Mouse (Mus musculus) neural tube, embryonic 15.5 days (tissue): ENCODE results near the gene Casp9. TPM values are rescaled to one million over a fixed set of nuclear protein-coding genes. Genes with fewer than 3 reads are reported as not detected.

Experiments
- ATAC-seq: fragments of 200-750 bp; cut with Nextera tagmentation; 2 replicates; pipeline ENCODE4 v1.8.0; 2017; ENCODE audit warnings: mild to moderate bottlenecking, moderate TSS enrichment, moderate library complexity; ENCODE audit not compliant: low FRiP score
- H3K27ac ChIP-seq: fragments of 300-500 bp; sonication (generic); replicated peaks from 2 replicates; pipeline ENCODE4 v1.5.1; 2015; ENCODE audit warnings: mild to moderate bottlenecking, inconsistent platforms
- H3K27me3 ChIP-seq: fragments of 300-500 bp; sonication (generic); replicated peaks from 2 replicates; pipeline ENCODE4 v1.6.1; 2015; ENCODE audit warnings: inconsistent platforms
- H3K36me3 ChIP-seq: fragments of 300-500 bp; sonication (generic); 2 replicates; pipeline ENCODE4 v1.6.1; 2015; ENCODE audit warnings: inconsistent platforms
- H3K4me1 ChIP-seq: fragments of 300-500 bp; sonication (generic); 2 replicates; pipeline ENCODE4 v1.6.1; 2015; ENCODE audit warnings: inconsistent platforms
- H3K4me2 ChIP-seq: fragments of 300-500 bp; sonication (generic); 2 replicates; pipeline ENCODE4 v1.6.1; 2015; ENCODE audit warnings: inconsistent platforms, mild to moderate bottlenecking, moderate library complexity
- H3K4me3 ChIP-seq: fragments of 300-500 bp; sonication (generic); replicated peaks from 2 replicates; pipeline ENCODE4 v1.5.1; 2015; ENCODE audit warnings: mild to moderate bottlenecking, inconsistent platforms
- H3K9ac ChIP-seq: fragments of 300-500 bp; sonication (generic); replicated peaks from 2 replicates; pipeline ENCODE4 v1.6.1; 2015; ENCODE audit warnings: mild to moderate bottlenecking, inconsistent platforms
- H3K9me3 ChIP-seq: fragments of 300-500 bp; sonication (generic); replicated peaks from 2 replicates; pipeline ENCODE4 v1.6.1; 2016; ENCODE audit warnings: inconsistent platforms
- WGBS: fragments of 180-500 bp; shearing (Covaris S2); methylation state at CpG from one replicate; pipeline ENCODE4 v1.1.7; 2015; ENCODE audit warnings: mixed read lengths; 5-methylcytosine and 5-hydroxymethylcytosine counted together
- polyA plus RNA-seq: library from polyadenylated mRNA; unstranded; fragments of >200 nt; fragmentation: Nextera tagmentation; extraction: Ambion mirVana; gene quantifications from 2 replicates; pipeline ENCODE4 v1.2.1, GENCODE M21; 2015

Casp9 gene
- polyA plus RNA-seq, 1 experiment from 2014 or later, result 19.2 TPM

DNA sequence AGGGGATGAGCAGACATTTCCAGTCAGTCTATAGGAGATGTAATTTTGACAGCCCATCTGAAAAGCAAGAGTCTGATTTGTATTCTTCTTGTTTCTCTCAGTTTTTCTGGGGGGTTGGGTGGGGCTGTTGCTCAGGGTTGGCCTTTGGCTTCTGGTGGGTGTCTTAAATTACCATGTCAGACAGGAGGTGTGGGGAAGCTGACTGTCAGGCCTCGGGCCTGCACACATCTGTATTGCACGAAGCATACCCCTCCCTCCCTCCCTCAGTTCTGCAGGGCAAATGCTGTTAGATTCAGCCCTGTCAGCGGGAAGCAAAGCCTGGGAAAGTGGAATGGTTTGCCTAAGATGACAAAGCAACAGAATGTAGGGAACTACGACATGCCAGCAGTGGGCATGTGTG is 3.5 kb downstream of the Casp9 start:
- Histone ChIP-seq H3K4me3 (no peak overlapping the region), H3K9ac (no peak overlapping the region), H3K27me3 (no peaks in the 10 kb centered on the region), H3K4me1 (peaks cover 30% of the 10 kb centered on the region), H3K9me3 (no peaks in the 10 kb centered on the region), H3K27ac (no peak overlapping the region), H3K36me3 (peaks cover 9% of the 10 kb centered on the region), H3K4me2 (no peak overlapping the region)
- no peak for ATAC-seq
- 89% methylated on average over 4 of the region's 4 CpGs for WGBS

DNA sequence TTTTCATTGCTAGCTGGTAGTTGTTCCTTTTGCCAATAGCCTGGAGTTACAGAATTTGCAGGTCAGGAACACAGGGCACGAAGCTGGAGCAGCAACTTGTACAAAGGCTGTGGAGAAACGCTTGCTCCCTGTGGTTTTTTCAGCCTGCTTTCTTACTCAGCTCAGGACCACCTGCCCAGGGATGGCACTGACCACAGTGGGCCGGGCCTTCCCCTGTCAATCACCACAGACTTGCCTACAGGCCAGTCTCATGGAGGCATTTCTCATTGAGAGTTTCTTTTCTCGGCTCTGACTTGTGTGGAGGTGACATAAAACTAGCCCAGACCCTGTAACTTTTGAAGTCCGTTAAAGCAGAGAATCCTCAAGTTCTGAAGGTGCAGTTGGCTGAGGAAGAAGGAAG is 4.1 kb downstream of the Casp9 start:
- Histone ChIP-seq H3K9me3 (no peaks in the 10 kb centered on the region), H3K27me3 (no peaks in the 10 kb centered on the region), H3K36me3 (peaks cover 9% of the 10 kb centered on the region), H3K27ac (no peak overlapping the region), H3K4me1 (peaks cover 30% of the 10 kb centered on the region), H3K9ac (no peak overlapping the region), H3K4me2 (no peak overlapping the region), H3K4me3 (no peak overlapping the region)
- no peak for ATAC-seq
- whole genome bisulfite sequencing, result 96% methylated on average over 5 of the region's 5 CpGs

DNA sequence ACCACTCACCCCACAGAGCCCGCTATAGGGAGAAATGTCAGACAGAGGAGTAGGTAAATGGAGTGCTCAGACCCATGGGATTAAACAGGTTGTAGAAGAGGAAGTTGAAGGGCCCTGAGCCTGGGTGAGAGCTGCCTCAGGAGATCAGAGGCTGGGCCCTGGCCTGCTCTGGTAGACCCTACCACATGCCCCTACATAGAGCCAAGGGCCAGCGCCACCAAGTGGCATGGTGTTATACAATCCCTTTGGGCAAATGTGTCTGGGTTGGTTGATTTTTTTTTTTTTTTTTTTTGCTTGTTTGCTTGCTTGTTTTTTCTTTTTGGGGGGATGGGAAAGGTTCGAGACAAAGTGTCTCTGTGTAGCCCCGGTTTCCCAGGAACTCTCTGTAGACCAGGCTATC is 10.7 kb downstream of the Casp9 start:
- Histone ChIP-seq H3K4me2 (no peak overlapping the region), H3K9me3 (no peaks in the 10 kb centered on the region), H3K4me1 (no peaks in the 10 kb centered on the region), H3K4me3 (no peak overlapping the region), H3K36me3 (peaks cover 55% of the 10 kb centered on the region), H3K27ac (no peak overlapping the region), H3K27me3 (no peaks in the 10 kb centered on the region), H3K9ac (no peak overlapping the region)
- WGBS, result 91% methylated on average over 4 of the region's 4 CpGs
- ATAC-seq, result no peak

DNA sequence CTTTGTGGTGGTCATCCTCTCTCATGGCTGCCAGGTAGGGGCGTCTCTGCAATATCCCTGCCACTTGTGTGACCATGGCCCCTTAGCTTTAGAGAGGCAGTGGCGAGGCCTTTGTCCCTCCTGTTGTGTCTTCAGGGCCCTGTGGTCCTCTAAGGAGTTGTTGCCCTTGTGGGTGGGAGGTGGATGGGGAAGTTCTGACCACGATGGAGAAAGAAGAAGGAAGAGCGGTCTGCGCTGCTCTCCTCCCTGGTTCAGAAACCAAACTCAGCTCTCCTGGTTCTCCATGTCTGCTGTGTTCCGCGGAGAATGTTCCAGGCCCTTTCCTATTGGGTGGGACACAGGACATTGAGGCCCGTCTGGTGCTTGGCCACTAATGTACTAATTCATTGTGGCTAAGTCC is 12.5 kb downstream of the Casp9 start:
- H3K36me3 ChIP-seq, result peaks cover 69% of the 10 kb centered on the region
- H3K27ac ChIP-seq, result no peak overlapping the region
- H3K4me3 ChIP-seq, result no peak overlapping the region
- no peaks in the 10 kb centered on the region for H3K4me1 ChIP-seq
- WGBS, result 90% methylated on average over 8 of the region's 8 CpGs
- H3K9me3 ChIP-seq, result no peaks in the 10 kb centered on the region
- H3K9ac ChIP-seq, result no peak overlapping the region
- H3K27me3 ChIP-seq, result no peaks in the 10 kb centered on the region
- H3K4me2 ChIP-seq, result no peak overlapping the region
- ATAC-seq, result no peak

DNA sequence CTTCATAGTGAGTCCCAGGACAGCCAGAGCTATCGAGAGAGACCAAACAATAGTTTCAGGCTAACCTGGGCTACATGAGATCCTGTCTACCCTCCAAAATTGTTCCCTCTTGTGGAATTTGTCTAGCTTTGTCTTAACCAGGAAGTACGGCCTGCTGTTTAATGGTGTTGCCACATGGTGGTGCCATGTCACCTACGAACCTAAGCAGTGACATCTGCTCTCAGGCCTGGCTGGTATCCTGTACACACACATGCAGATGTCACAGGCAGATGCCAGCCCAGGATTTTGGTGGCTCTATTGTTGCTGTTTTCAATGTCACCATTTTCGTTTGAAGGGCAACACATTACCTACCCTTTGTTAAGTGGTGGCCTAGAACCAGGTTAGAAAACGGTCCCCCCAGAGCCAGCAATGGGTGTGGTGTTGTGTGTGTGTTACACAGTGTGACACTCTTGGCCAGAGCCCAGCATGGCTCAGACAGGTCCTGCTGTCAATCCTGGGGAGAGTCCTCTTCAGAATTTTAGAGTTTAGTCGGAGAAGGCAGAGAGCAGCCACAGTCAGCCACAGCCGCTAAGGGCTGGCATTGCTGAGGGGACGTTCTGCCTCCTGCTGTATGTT is 16.5 kb downstream of the Casp9 start:
- H3K9ac ChIP-seq, result no peak overlapping the region
- H3K4me1 ChIP-seq, result no peaks in the 10 kb centered on the region
- H3K4me2 ChIP-seq, result no peak overlapping the region
- H3K27ac ChIP-seq, result no peak overlapping the region
- WGBS, result 75% methylated on average over 8 of the region's 8 CpGs
- H3K9me3 ChIP-seq, result no peaks in the 10 kb centered on the region
- no peak overlapping the region for H3K4me3 ChIP-seq
- no peak; the same call in 1 of the 2 replicates for ATAC-seq
- H3K36me3 ChIP-seq, result peaks cover 88% of the 10 kb centered on the region
- no peaks in the 10 kb centered on the region for H3K27me3 ChIP-seq

DNA sequence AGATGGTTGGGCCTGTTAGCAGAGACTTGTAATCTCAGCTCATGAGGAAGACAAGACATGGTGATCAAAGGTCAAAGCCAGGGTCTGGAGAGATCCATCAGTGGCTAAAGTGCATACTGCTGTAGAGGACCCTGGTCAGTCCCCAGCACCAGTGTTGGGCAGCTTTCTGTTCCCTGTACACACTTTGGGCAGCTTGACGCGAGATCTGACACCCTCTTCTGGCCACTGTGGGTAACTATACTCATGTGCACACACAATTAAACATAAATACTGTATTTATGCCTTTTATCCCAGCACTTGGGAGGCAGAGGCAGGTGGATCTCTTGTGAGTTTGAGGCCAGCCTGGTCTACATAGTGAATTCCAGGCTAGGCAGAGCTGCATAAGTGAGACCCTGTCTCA is 17.6 kb downstream of the Casp9 start:
- Histone ChIP-seq H3K36me3 (peaks cover 84% of the 10 kb centered on the region), H3K27me3 (no peaks in the 10 kb centered on the region), H3K4me3 (no peak overlapping the region), H3K9ac (no peak overlapping the region), H3K27ac (no peak overlapping the region), H3K4me2 (no peak overlapping the region), H3K4me1 (peaks cover under 1% of the 10 kb centered on the region; the same call in 1 of the 2 replicates), H3K9me3 (no peaks in the 10 kb centered on the region)
- 93% methylated on average over 2 of the region's 2 CpGs for WGBS
- no peak for ATAC-seq

DNA sequence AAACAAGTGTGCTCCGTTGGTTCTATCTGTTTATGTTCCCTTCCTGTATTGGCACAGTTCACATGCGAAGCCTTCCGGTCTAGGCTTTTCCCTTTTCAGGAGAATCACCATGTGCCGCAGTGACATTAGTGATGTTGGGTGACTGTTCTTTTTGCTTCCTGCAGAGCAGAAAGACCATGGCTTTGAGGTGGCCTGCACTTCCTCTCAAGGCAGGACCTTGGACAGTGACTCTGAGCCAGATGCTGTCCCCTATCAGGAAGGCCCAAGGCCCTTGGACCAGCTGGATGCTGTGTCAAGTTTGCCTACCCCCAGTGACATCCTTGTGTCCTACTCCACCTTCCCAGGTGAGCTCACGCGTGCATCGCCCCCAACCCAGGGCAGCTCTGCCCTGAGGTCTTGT is 18.0 kb downstream of the Casp9 start:
- no peak for ATAC-seq
- 98% methylated on average over 7 of the region's 7 CpGs for WGBS
- Histone ChIP-seq H3K27ac (no peak overlapping the region), H3K9me3 (no peaks in the 10 kb centered on the region), H3K36me3 (peaks cover 80% of the 10 kb centered on the region), H3K4me1 (peaks cover 3% of the 10 kb centered on the region; the same call in 1 of the 2 replicates), H3K27me3 (no peaks in the 10 kb centered on the region), H3K4me3 (no peak overlapping the region), H3K9ac (no peak overlapping the region), H3K4me2 (no peak overlapping the region)

DNA sequence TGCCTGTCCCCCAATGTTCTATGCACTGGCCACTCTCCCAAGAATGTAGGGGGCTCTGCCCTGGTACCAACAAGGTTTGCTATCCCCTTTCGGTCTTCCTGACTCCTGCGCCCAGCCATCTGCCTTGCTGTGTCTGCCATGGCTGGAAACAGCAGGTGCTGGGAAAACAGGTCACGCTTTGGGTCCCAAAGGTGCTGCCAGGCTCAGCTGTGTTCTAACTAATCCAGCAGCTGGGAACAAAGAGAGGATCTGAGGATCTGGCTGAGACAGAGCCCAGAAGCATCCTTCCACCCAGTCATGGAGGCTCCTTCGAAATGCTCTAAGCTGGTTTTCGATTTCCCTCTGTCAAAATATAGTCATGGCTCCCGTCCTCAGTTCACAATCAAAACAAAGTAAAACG is 22.9 kb downstream of the Casp9 start:
- Histone ChIP-seq H3K9ac (no peak overlapping the region), H3K4me3 (no peak overlapping the region), H3K27me3 (no peaks in the 10 kb centered on the region), H3K4me1 (peaks cover 3% of the 10 kb centered on the region; the same call in 1 of the 2 replicates), H3K4me2 (no peak overlapping the region), H3K9me3 (no peaks in the 10 kb centered on the region), H3K36me3 (peaks cover 38% of the 10 kb centered on the region), H3K27ac (no peak overlapping the region)
- 79% methylated on average over 7 of the region's 7 CpGs for WGBS
- no peak for ATAC-seq

DNA sequence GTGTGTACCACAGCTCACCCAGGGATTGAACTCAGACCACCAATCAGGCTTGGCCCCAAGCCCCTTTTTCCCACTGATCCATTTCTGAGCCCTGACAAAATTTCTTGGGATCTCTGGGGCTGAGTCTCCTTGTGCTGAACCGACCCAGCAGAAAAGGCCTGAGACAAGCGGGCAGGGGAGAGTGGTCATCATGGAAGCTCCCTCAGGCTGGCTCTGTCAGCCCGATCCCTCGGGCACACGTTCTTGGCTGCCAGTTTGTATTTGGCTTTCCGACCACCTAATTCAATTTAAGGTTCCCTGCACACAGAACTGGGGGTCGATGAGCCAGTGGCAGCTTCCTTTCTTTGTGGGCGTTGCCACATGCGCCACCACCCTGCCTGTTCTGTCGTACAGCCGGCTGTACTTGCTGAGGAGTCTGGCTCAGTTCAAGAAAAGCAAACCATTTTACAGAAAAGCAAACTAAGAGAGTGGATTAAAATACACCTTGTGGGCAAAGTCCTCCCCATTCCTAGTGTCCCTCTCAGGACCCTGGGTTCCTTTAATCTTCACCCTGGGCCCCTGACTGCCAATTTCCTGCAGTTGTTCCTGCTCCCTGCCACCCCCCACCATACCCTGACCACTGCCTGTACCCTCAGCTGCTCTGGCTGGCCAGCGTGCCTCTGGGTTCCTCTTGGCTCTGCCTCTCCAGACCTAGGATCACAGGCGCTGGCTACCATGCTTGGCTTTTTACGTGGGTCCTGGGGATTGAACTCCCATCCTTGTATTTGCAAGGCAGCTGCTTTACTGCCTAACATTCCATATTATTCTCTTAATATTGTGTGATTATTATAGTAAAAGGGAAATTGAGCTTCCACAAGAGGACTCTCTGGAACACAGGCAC is 23.6 kb downstream of the Casp9 start:
- no peaks in the 10 kb centered on the region for H3K9me3 ChIP-seq
- no peak overlapping the region for H3K9ac ChIP-seq
- ATAC-seq, result no peak
- H3K4me2 ChIP-seq, result no peak overlapping the region
- no peak overlapping the region for H3K27ac ChIP-seq
- H3K36me3 ChIP-seq, result peaks cover 31% of the 10 kb centered on the region
- no peaks in the 10 kb centered on the region for H3K27me3 ChIP-seq
- H3K4me1 ChIP-seq, result peaks cover 3% of the 10 kb centered on the region; the same call in 1 of the 2 replicates
- 66% methylated on average over 14 of the region's 14 CpGs for WGBS
- no peak overlapping the region for H3K4me3 ChIP-seq

DNA sequence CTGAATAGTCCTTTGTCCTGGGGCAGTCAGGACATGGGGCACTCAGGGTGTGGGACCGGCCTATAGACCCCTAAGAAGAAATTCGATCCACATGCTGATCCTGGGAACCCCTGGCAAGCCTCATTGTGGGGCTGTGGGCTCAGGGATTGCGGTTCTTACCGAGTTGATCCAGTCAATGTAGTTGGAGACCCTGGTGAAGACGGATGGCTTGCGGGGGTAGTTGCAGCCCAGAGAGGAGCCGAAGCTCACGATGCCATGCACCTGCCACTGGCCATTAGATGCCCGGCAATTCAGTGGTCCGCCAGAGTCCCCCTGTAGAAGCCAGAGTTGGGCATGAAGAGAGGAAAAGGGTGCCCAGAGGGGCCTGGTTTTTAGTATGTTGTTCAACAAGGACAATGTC is 24.3 kb downstream of the Casp9 start:
- ATAC-seq, result no peak
- Histone ChIP-seq H3K4me3 (no peak overlapping the region), H3K4me2 (no peak overlapping the region), H3K9me3 (no peaks in the 10 kb centered on the region), H3K27me3 (no peaks in the 10 kb centered on the region), H3K9ac (no peak overlapping the region), H3K4me1 (peaks cover 3% of the 10 kb centered on the region; the same call in 1 of the 2 replicates), H3K36me3 (peaks cover 24% of the 10 kb centered on the region), H3K27ac (no peak overlapping the region)
- WGBS, result 61% methylated on average over 10 of the region's 10 CpGs

DNA sequence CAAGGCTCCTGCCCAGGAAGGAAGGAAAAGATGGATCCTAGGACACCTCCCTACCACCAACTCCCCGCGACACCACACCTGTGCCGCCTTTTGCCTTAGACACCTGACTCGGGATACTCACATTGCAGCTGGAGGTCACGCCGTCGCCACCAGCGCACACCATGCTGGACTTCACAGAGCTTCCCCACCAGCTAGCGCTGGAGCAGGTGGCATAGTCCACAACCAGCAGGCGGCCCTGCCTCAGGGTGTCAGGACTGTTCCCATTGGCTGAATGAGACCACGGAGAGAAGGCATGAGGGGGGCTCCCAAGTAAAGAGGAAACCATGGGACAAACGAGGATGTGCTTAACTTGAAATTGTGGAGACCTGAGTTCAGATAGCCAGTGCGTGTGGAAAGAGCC is 25.4 kb downstream of the Casp9 start:
- Histone ChIP-seq H3K9me3 (no peaks in the 10 kb centered on the region), H3K36me3 (peaks cover 14% of the 10 kb centered on the region), H3K4me1 (peaks cover 3% of the 10 kb centered on the region; the same call in 1 of the 2 replicates), H3K9ac (no peak overlapping the region), H3K27ac (no peak overlapping the region), H3K4me2 (no peak overlapping the region), H3K4me3 (no peak overlapping the region), H3K27me3 (no peaks in the 10 kb centered on the region)
- ATAC-seq, result no peak
- WGBS, result 89% methylated on average over 13 of the region's 13 CpGs

DNA sequence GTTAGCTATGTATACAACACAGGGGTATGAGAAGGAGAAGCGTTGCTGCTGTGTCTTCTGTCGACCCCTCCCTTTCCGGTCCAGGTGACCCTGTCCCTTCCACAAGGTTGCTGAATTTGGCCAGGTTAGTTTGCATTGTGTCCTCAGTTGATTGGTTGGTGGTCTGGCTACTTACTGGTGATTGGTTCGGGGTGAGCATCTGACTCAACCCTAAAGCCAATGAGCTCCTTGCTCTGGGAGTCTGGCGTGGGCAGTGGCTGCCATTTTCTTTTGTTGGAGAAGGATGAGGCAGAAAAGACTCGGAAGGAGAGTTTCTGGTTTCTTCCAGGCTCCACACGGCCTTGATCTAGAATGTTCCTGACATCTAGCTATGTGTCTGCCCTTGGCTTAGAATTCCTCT is 25.9 kb downstream of the Casp9 start:
- Histone ChIP-seq H3K4me1 (peaks cover 3% of the 10 kb centered on the region; the same call in 1 of the 2 replicates), H3K4me2 (no peak overlapping the region), H3K9me3 (no peaks in the 10 kb centered on the region), H3K4me3 (no peak overlapping the region), H3K27ac (no peak overlapping the region), H3K27me3 (no peaks in the 10 kb centered on the region), H3K36me3 (peaks cover 11% of the 10 kb centered on the region), H3K9ac (no peak overlapping the region)
- WGBS, result 93% methylated on average over 7 of the region's 7 CpGs
- no peak for ATAC-seq
